Mouse (Mus musculus) adrenal gland, adult (tissue): ENCODE results near the gene Olfml2b.
A peak's percentile ranks its signal among the peaks of the same experiment; 100 is the strongest.

Experiments
- DNase-seq, 2 experiments: peaks; one replicate each; pipeline ENCODE4 v3.0.0; 2022 to 2023; ENCODE audit warnings: low spot score in 1 of 2; ENCODE audit not compliant: inconsistent age in 2 of 2

Gene Olfml2b

DNA sequence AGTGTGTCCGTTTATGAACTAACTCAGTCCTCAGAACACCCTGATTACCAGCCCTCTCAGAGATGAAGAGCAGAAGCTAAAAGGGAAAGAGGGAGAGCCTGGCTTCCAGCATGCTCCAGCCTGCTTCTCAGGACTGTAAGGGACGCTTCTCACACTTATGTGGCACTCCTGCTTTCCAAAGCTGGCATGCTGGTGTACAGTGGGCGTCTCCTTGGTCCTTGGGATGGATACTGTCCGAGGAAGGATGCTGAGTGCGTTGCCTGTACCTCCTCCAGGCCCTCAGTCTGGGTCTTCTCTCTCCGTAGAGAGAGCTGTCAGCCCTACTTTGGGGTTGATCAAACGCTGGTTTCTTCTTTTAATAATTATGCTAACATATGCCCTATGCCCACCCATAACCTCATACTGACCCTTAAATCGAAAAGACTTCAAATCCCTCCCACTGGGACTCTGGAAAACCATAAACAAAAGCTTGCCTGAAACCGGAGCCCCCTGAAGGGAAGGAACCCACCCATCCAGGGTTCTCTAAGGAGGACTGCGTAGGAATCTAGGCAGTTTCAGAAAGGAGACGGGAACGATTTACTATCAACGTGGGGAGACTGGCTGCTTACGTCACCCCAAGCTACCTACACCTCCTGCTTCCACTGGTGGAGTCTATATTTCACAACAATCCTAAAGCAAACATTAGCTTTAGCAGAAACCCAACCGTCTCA, 1.7 kb downstream of the Olfml2b start:
- no peak for DNase-seq

DNA sequence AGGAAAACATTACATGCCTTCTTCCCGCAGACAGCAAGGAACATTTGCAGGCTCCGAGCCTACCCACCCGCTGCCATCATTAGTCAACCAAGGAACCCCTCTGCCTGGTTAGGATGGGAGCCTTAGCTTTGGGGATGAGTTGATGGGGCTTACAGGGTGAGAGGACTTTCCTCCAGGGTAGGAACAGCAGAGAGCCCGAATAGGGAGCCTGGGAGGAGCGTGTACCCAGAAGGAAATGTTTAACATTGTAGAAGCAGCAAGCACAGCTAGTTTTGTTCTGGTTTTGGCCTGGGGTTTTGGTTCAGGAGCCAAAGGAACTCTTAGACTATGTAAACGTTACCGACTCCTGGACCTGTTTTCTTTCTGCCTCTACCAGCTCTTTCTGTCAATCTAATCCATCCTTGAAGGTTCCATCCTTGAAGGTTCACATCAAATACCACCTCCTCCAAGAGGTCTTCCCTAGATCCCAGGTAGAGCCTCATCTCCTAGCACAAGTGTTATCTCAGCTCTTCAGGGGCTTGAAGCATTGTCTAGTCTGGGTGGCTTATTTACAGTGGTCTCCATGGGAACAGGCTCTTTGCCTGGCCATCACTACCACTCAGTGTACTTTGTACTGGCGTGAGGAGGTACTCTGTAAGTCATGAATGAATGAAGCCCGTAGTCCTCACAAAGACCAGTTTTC, 2.4 kb downstream of the Olfml2b start:
- peak in 1 of 2 experiments; percentile 31 for DNase-seq

DNA sequence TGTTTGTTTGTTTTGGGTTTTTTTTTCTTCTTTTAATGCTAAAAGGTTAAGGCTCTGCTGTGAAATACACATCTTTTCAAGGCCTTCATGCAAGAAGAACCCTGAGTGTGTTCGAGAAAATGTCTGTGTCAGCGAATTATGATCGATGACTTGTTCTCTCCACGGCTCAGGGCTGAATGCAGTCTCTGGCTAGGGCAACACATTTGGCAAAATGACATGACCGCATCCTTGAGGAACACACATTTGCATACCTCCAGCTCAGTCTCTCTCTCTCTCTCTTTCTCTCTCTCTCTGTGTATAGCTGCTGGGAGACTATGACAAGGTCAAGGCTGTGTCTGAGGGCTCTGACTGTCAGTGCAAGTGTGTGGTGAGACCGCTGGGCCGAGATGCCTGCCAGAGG, 3.0 kb downstream of the Olfml2b start:
- DNase-seq, result peak; percentile 70 to 91

DNA sequence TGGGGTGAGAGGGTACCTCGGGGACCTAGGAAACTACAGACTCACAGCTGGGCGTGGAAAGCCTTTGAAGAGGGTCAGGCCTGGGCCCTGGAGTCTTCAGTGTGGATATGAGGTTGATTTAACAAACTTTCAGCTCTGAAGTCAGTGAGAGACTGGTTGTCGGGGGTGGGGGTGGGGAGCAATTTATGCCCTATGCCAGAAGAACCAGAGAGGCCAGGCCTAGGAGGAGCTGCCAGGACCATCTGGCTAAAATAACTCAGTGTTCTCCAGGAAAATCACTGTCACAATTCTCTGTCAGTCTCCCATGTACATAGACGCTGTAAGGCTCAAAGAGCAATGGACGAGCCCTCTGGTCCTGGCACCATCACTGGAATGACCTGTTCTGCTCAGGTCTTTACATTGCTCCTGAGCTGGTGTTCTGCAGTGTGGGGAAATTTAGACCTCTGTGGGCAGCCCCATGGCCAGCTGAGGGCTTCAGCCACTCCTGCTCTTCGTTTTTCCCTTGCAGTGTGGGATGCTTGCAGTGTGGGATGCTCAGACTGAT, 3.7 kb downstream of the Olfml2b start:
- DNase-seq, result peak in 1 of 2 experiments; percentile 42

DNA sequence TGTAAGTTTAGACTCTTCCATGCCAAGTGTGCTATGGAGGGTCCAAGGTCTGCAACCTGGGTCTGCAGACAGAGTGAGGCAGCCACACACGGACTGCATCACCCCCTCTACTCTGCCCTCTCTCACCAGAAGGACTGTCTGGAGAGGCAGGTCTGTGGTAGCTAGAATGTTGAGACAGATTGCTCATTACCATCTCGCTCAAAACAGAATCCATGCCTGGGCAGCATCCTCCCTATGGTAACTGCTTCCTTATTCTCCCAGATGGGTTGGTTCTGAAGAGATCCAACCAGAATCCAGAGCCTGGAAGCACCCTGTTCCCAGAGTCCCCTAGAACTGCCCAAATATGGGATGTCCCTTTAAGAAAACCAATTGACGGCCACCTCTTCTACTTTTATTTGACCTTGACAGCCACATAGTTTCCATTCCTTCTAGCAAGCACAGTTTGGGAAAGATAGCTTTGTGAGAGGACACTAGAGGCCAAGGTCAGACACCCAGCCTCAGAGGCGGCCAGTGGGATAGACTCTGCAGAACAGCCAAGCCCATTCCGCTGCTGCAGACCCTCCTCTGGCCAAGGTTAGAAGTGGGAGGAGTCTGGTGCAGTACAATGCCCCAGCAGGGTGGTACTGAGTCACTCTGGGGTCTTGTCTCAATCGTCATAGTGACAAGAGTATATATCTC, 6.9 kb downstream of the Olfml2b start:
- DNase-seq, result peak; percentile 58 to 78

GRCm38 (mm10) chr1:170651989-170652740, 7.8 kb downstream of the Olfml2b start:
- peak in 1 of 2 experiments; percentile 33 for DNase-seq

DNA sequence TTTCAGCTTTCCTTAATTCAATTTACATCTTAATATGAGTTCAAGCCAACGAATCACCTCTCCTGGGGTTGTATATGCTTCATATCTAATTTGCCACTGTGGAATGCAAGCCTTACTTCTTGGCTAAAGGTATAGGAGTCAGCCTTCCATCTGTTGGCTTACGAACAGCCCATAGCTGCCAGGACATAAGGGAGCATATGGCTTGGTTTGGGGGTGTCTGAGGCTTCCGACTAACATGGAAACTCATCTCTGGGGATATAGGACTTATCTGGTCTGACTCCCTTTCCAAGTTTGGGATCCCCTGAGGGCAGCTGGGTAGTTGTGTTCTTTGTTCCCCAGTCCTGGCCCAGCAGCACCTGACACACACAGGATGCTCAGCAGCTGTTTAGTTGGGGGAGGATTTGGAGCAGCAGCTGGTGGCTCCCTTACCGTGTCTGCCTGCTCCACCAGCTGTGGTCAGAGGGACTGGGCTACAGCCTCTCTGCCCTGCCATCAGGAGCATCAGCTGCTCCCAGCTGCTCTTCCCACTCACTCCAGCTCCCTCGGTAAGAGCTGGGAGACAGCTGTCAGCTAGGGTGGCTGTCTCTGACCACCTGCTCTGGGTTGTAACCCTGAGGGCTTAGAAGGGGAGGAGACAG, 11.1 kb downstream of the Olfml2b start:
- no peak for DNase-seq

GRCm38 (mm10) chr1:170656518-170657227, 12.3 kb downstream of the Olfml2b start:
- DNase-seq, result peak in 1 of 2 experiments; percentile 33

DNA sequence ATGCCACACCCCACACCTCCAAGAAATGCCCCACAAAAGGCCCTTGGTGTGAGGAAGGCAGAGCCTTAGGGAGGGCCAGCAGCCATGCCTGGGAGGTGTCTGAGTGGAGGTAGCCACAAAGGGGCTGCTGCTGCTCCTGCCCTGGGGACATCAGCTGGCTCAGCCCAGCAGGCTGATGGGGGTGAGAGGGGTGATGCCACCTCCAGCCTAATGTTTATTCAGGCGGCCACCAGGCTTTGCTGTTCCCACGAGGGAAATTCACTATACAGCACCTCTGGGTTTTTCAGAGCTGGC, 12.8 kb downstream of the Olfml2b start:
- DNase-seq, result no peak

DNA sequence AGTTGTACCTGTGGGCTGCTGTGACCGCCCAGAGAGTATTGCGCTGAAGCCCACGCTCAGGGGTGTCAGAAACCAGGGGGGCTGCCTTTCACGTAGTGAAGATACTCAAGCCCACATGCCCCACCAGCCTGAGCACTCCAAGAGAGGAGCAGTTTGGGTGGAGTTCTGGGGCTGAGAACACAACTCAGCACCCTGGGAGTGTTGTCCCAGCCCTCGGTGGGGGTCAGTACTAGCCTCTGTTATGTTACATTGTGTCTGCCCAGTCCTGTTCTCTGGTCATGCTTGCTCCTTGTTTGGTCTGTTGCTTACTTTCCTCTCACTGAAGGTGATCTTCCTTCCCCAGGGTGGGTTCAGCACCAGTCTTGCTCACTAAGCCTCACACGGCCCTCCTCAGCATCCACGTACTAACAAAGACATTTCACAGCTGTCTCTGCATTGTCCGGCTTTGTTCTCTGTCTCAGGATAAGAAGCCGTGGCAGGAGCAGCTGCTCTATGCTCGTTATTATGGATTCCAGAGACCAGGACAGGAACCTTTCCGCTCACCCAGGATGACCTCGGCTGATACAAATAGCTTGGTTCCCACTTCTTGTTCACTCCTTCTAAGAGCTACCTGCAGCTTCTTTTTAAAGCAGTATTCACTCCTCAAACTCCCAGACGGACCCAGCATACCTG, 13.4 kb downstream of the Olfml2b start:
- no peak for DNase-seq

DNA sequence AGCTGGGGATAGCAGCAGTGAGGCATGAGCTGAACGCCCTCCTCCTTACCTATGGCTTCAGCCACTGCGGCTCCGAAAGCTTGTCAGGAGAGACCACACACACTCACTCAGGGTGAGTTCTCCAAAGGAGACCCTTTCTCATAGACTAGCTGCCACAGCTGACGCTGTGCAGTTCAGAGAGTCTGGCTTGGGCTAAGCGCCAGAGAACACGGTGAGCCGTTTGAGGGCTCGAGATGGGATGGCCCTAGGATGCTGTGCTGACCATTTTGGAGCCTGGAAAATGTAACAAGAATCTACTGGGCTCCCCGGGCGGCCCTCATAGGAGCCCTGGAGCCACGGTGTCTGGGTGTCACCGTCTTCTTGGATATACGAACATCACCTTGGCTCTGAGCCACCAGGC, 14.9 kb downstream of the Olfml2b start:
- no peak for DNase-seq

DNA sequence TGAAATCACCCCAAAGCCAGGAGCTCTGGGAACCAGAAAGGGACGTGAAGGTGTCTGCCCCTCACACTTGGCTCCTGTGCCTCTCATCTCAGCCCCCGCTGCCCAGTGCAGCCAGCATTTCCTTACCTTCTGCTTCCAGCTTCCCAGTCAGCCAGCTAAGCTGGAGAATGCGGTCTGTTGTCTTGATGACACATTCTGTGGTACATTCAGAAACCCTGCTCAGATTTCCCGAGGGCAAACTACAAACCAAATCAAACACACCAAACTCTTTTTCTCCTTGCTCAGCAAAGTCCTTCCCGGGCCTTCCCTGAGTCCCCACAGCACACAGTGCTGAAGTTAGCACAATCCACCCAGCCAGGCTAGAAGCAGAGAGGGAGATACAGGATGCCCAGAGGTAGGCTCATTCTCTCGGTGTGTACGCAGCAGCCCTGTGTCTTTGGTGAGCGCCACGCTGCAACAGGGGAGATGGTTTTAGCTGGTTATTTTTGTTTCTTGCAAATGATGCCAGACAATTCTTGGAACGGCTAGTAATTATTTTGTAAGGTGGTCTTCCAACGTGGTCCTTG, 20.4 kb downstream of the Olfml2b start:
- DNase-seq, result no peak

DNA sequence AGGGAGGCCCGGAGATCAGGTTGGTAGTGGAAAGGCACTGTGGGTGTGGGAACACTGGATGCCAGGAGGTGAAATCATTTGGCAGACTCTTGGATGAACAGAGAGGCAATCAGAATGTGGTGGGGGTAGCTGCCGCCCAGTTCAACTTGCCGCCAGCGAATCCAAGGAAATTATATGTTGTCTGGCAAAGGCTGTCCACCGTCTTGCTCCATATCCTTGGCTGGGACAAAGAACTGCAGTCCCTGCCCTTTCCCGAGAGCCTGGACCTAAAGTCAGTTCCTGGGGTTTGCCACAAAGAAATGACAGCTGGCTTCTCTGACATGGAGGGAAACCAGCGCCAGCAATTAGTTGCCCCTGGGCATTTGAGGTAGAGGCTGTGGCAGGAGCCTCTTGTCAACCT, 20.9 kb downstream of the Olfml2b start:
- no peak for DNase-seq

GRCm38 (mm10) chr1:170674184-170674775, 29.9 kb downstream of the Olfml2b start:
- no peak for DNase-seq

DNA sequence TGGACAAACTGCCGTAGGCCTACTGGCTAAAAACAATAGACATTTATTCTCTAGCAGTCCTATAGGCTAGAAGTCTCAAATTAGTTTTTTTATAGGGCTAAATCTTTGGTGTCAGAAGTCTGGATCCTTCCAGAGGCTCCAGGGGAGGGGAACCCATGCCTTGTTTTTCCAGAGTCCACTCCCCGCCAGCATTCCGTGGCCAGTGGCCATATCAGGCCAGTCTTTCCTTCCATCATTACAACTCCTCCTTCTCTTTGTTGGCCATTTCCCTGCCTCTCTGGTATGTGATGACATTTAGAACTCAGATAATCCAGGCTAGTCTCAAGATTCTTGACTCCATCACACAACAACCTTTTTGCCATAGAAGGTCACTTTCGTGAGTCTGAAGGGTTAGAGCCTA, 33.3 kb downstream of the Olfml2b start:
- DNase-seq, result no peak

DNA sequence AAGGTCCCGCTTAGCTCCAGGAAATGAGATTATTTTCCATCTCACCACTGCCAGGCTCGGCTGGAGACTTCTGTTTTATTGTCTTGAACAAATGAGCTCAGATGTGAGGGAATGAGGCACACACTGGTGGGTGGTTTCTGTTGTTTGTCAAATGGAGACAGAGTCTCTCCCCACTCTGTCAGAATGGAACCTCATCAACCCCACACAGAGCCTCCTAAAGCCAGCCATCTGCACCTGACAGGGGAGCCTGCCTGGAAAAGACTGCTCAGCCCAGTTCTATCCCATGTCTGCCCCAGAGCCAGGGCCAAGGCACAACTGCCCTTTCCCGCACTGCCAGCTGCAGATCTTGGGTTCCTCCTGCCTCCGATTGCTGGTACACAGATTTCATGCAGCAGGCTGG, 34.5 kb downstream of the Olfml2b start:
- no peak for DNase-seq

- DNase-seq, result no peak
These were observed 35.3 kb downstream of the Olfml2b start for GRCm38 (mm10) chr1:170679624-170680023.

DNA sequence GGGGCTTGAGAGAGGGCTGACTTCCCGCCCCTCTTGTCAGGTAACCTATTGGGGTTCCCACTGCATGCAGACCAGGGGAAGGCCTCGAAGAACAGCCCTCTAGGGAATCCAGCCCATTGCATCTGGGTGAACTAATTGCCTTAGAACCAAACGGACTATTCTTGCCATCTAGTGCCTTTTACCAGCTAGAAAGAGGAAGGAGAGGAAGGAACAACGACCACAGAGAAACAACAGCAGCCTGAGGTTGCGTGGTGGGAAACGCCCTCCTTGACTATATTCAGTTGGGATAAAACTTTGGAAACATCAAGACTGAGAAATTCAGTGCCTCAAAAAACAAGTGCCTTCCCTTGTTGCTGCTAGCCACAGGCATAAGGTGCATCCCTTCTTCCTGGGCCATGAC, 39.5 kb downstream of the Olfml2b start:
- no peak for DNase-seq

- no peak for DNase-seq
These were observed 45.4 kb downstream of the Olfml2b start for GRCm38 (mm10) chr1:170689773-170690172.
